Mouse (Mus musculus): ENCODE measurements around the gene Hmgb3. TPM values are rescaled to one million over a fixed set of nuclear protein-coding genes. Genes with fewer than 3 reads are reported as not detected.
A peak's percentile ranks its signal among the peaks of the same experiment; 100 is the strongest.
"Not testable (repeated sequence)": the region's sequence is repeated elsewhere in the genome, so short reads cannot be mapped to it uniquely, and the experiment has no call there.

Hmgb3 gene
- 51.6 and 56.8 TPM in 2 replicates for polyA plus RNA-seq (2012; ENCODE audit: insufficient read depth, low replicate concordance)

GRCm38 (mm10) chrX:71555415-71556114 lies at the start of gene Hmgb3:
Hmgb3 (plus strand) TSS chrX:71555918.
- Histone ChIP-seq H3K27me3 (replicated peaks) (peaks cover 15% of the 10 kb centered on the region), H3K36me3 (replicated peaks; ENCODE audit: low read length) (peaks cover 6% of the 10 kb centered on the region), H3K4me1 (peaks cover 8% of the 10 kb centered on the region), H3K9me3 (peaks cover 11% of the 10 kb centered on the region), H3K4me3 (replicated peaks) (peak within 1 kb of the TSS; percentile 94)
- TF ChIP-seq FLI1 (IDR thresholded peaks at IDR 0.05; ENCODE audit: low read length) (no peak), GATA1 (IDR thresholded peaks at IDR 0.05; ENCODE audit: borderline replicate concordance, low read length) (no peak)

- H3K36me3 ChIP-seq (replicated peaks; ENCODE audit: low read length); H3K27me3 ChIP-seq (replicated peaks); H3K4me3 ChIP-seq (replicated peaks); H3K9me3 ChIP-seq; H3K4me1 ChIP-seq: not testable (repeated sequence)
Measured at GRCm38 (mm10) chrX:71506591-71506990, 49.1 kb upstream of the Hmgb3 start.

- Histone ChIP-seq H3K4me3 (replicated peaks) (no peak overlapping the region), H3K9me3 (no peaks in the 10 kb centered on the region), H3K27me3 (replicated peaks) (peaks cover 4% of the 10 kb centered on the region), H3K36me3 (replicated peaks; ENCODE audit: low read length) (no peaks in the 10 kb centered on the region), H3K4me1 (peaks cover 5% of the 10 kb centered on the region; the same call in 1 of the 2 replicates)
- TF ChIP-seq FLI1 (IDR thresholded peaks at IDR 0.05; ENCODE audit: low read length) = no peak
- TF ChIP-seq GATA1 (IDR thresholded peaks at IDR 0.05; ENCODE audit: borderline replicate concordance, low read length) = no peak
Measured at GRCm38 (mm10) chrX:71519252-71519651, 36.5 kb upstream of the Hmgb3 start.

- Histone ChIP-seq H3K4me1 (peaks cover 15% of the 10 kb centered on the region; the same call in 1 of the 2 replicates), H3K9me3 (no peaks in the 10 kb centered on the region), H3K36me3 (replicated peaks; ENCODE audit: low read length) (no peaks in the 10 kb centered on the region), H3K4me3 (replicated peaks) (no peak overlapping the region), H3K27me3 (replicated peaks) (peaks cover 3% of the 10 kb centered on the region)
- no peak for TF ChIP-seq FLI1 (IDR thresholded peaks at IDR 0.05; ENCODE audit: low read length)
- TF ChIP-seq GATA1 (IDR thresholded peaks at IDR 0.05; ENCODE audit: borderline replicate concordance, low read length) = no peak
Measured at GRCm38 (mm10) chrX:71522889-71523288, 32.8 kb upstream of the Hmgb3 start.

- TF ChIP-seq GATA1 (IDR thresholded peaks at IDR 0.05; ENCODE audit: borderline replicate concordance, low read length) = no peak
- no peak for TF ChIP-seq FLI1 (IDR thresholded peaks at IDR 0.05; ENCODE audit: low read length)
- no peaks in the 10 kb centered on the region for H3K36me3 ChIP-seq (replicated peaks; ENCODE audit: low read length)
- H3K4me3 ChIP-seq (replicated peaks) = no peak overlapping the region
- peaks cover 15% of the 10 kb centered on the region; the same call in 1 of the 2 replicates for H3K4me1 ChIP-seq
- no peaks in the 10 kb centered on the region for H3K9me3 ChIP-seq
- H3K27me3 ChIP-seq (replicated peaks) = peaks cover 8% of the 10 kb centered on the region
Measured at GRCm38 (mm10) chrX:71524310-71524709, 31.4 kb upstream of the Hmgb3 start.

- no peak for TF ChIP-seq FLI1 (IDR thresholded peaks at IDR 0.05; ENCODE audit: low read length)
- no peak for TF ChIP-seq GATA1 (IDR thresholded peaks at IDR 0.05; ENCODE audit: borderline replicate concordance, low read length)
- Histone ChIP-seq H3K4me3 (replicated peaks) (no peak overlapping the region), H3K4me1 (peaks cover 15% of the 10 kb centered on the region; the same call in 1 of the 2 replicates), H3K36me3 (replicated peaks; ENCODE audit: low read length) (no peaks in the 10 kb centered on the region), H3K27me3 (replicated peaks) (peaks cover 8% of the 10 kb centered on the region), H3K9me3 (no peaks in the 10 kb centered on the region)
Measured at GRCm38 (mm10) chrX:71525593-71526299, 30.0 kb upstream of the Hmgb3 start.

- Histone ChIP-seq H3K4me3 (replicated peaks) (no peak overlapping the region), H3K27me3 (replicated peaks) (peaks cover 14% of the 10 kb centered on the region), H3K9me3 (no peaks in the 10 kb centered on the region), H3K4me1 (peaks cover 15% of the 10 kb centered on the region; the same call in 1 of the 2 replicates), H3K36me3 (replicated peaks; ENCODE audit: low read length) (no peaks in the 10 kb centered on the region)
- no peak for TF ChIP-seq GATA1 (IDR thresholded peaks at IDR 0.05; ENCODE audit: borderline replicate concordance, low read length)
- no peak for TF ChIP-seq FLI1 (IDR thresholded peaks at IDR 0.05; ENCODE audit: low read length)
Measured at GRCm38 (mm10) chrX:71527461-71527860, 28.3 kb upstream of the Hmgb3 start.

GRCm38 (mm10) chrX:71528150-71528549 lies 27.6 kb upstream of the Hmgb3 start:
- Histone ChIP-seq H3K4me3 (replicated peaks) (no peak overlapping the region), H3K9me3 (no peaks in the 10 kb centered on the region), H3K4me1 (peaks cover 15% of the 10 kb centered on the region; the same call in 1 of the 2 replicates), H3K36me3 (replicated peaks; ENCODE audit: low read length) (no peaks in the 10 kb centered on the region), H3K27me3 (replicated peaks) (peaks cover 16% of the 10 kb centered on the region)
- no peak for TF ChIP-seq GATA1 (IDR thresholded peaks at IDR 0.05; ENCODE audit: borderline replicate concordance, low read length)
- no peak for TF ChIP-seq FLI1 (IDR thresholded peaks at IDR 0.05; ENCODE audit: low read length)

GRCm38 (mm10) chrX:71528646-71529045 lies 27.1 kb upstream of the Hmgb3 start:
- TF ChIP-seq GATA1 (IDR thresholded peaks at IDR 0.05; ENCODE audit: borderline replicate concordance, low read length) (no peak), FLI1 (IDR thresholded peaks at IDR 0.05; ENCODE audit: low read length) (no peak)
- H3K4me3 ChIP-seq (replicated peaks) = no peak overlapping the region
- H3K9me3 ChIP-seq = no peaks in the 10 kb centered on the region
- peaks cover 16% of the 10 kb centered on the region for H3K27me3 ChIP-seq (replicated peaks)
- no peaks in the 10 kb centered on the region for H3K36me3 ChIP-seq (replicated peaks; ENCODE audit: low read length)
- peaks cover 15% of the 10 kb centered on the region; the same call in 1 of the 2 replicates for H3K4me1 ChIP-seq

GRCm38 (mm10) chrX:71532635-71533034 lies 23.1 kb upstream of the Hmgb3 start:
- no peaks in the 10 kb centered on the region for H3K9me3 ChIP-seq
- H3K4me1 ChIP-seq = 0 out of 2 replicates have a peak, but pooled peaks cover 1% of the 10 kb centered on the region
- H3K36me3 ChIP-seq (replicated peaks; ENCODE audit: low read length) = no peaks in the 10 kb centered on the region
- peaks cover 23% of the 10 kb centered on the region for H3K27me3 ChIP-seq (replicated peaks)
- H3K4me3 ChIP-seq (replicated peaks) = no peak overlapping the region
- TF ChIP-seq GATA1 (IDR thresholded peaks at IDR 0.05; ENCODE audit: borderline replicate concordance, low read length) = no peak
- TF ChIP-seq FLI1 (IDR thresholded peaks at IDR 0.05; ENCODE audit: low read length) = no peak
